Mouse (Mus musculus) lung, postnatal 0 days (tissue): ENCODE results near the gene Cacna2d4. TPM values are rescaled to one million over a fixed set of nuclear protein-coding genes. Genes with fewer than 3 reads are reported as not detected.

ENCODE experiments used
- ATAC-seq: fragments of 200-750 bp; cut with Nextera tagmentation; 2 replicates; pipeline ENCODE4 v1.8.0; 2017; ENCODE audit warnings: moderate library complexity
- DNase-seq: peaks from one replicate; pipeline ENCODE4 v3.0.0-alpha.2; 2016; ENCODE audit warnings: low spot score
- H3K27ac ChIP-seq: fragments of 300-500 bp; sonication (generic); 2 replicates; pipeline ENCODE4 v1.5.1; 2014; ENCODE audit warnings: antibody characterized with exemption, mild to moderate bottlenecking, low read length, mixed read lengths
- H3K27me3 ChIP-seq: fragments of 300-500 bp; sonication (generic); replicated peaks from 2 replicates; pipeline ENCODE4 v1.6.1; 2014; ENCODE audit warnings: low read length, mixed read lengths; ENCODE audit not compliant: insufficient read depth
- H3K36me3 ChIP-seq: fragments of 300-500 bp; sonication (generic); 2 replicates; pipeline ENCODE4 v1.6.1; 2014; ENCODE audit warnings: low read length, mixed read lengths; ENCODE audit not compliant: insufficient read depth
- H3K4me1 ChIP-seq: fragments of 300-500 bp; sonication (generic); 2 replicates; pipeline ENCODE4 v1.6.1; 2014; ENCODE audit warnings: antibody characterized with exemption, low read depth, low read length, mixed read lengths; ENCODE audit not compliant: insufficient read depth
- H3K4me2 ChIP-seq: fragments of 300-500 bp; sonication (generic); replicated peaks from 2 replicates; pipeline ENCODE4 v1.6.1; 2014; ENCODE audit warnings: low read depth, mild to moderate bottlenecking, low read length, moderate library complexity, mixed read lengths
- H3K4me3 ChIP-seq: fragments of 300-500 bp; sonication (generic); 2 replicates; pipeline ENCODE4 v1.5.1; 2014; ENCODE audit warnings: low read depth, low read length
- H3K9ac ChIP-seq: fragments of 300-500 bp; sonication (generic); replicated peaks from 2 replicates; pipeline ENCODE4 v1.6.1; 2014; ENCODE audit warnings: low read depth, mild to moderate bottlenecking
- H3K9me3 ChIP-seq: fragments of 300-500 bp; sonication (generic); 2 replicates; pipeline ENCODE4 v1.6.1; 2016; ENCODE audit warnings: low read length, mixed read lengths
- CTCF ChIP-seq: IDR thresholded peaks from 2 replicates; pipeline ENCODE4 v1.5.1; 2016; ENCODE audit warnings: antibody characterized with exemption, mild to moderate bottlenecking
- EP300 ChIP-seq: IDR thresholded peaks from 2 replicates; pipeline ENCODE4 v1.6.1; 2016; ENCODE audit warnings: antibody characterized with exemption, mild to moderate bottlenecking, control low read depth
- WGBS: fragments of 180-500 bp; shearing (Covaris S2); extraction: QIAGEN DNeasy Blood & Tissue Kit; methylation state at CpG from one replicate; pipeline ENCODE4 v1.1.7; 2014; 5-methylcytosine and 5-hydroxymethylcytosine counted together
- polyA plus RNA-seq: library from polyadenylated mRNA; unstranded; fragments of >200 nt; fragmentation: Nextera tagmentation; extraction: Ambion mirVana; gene quantifications from 2 replicates; pipeline ENCODE4 v1.2.1, GENCODE M21; 2015

Gene Cacna2d4
- polyA plus RNA-seq, 1 experiment from 2014 or later, result 0.19 TPM

DNA sequence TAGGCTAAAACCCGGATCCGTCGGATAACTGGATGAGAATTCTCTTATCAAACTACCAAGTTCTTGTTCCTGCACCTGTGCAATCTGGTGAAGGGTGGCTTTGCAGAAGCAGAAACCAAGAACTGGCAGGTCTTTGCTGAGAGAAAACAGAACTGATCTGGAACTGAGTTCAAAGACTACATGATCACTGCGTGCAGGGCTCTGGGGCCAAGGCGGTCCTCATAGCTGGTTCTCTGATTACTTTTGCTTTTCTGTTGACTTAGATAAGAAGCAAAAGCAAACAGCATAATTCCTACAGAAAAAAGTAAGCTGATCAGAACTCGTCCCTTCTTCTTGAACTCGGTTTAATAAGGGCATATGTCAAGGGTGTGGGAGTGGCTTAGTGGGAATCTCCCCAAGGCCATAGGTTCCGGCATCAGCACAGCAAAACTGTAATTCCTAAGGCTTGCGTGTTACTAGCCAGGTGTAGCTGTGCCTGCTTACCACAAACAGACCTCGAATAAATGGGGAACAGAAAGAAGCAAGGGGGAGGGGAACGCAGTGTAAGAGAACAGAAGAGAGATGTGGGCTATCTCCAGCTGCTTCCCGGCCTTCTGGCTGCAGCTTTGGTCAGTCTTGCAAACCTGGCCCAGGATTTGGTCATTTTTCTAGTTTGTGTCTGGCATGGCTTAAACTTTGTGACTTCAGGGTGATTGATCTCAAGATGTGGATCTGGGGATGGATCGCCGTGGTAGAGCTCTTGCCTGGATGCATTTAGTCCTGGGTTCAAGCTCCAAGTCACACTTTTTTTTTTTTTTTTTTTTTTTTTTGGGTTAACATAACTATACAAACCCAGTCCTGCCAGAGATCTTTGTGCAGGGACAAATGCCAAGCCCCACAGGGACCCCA is 159.3 kb downstream of the Cacna2d4 start:
- no peak for DNase-seq
- TF ChIP-seq CTCF, result no peak
- TF ChIP-seq EP300, result no peak
- Histone ChIP-seq H3K4me1 (peaks cover 3% of the 10 kb centered on the region; the same call in 1 of the 2 replicates), H3K27ac (peak overlapping the region; percentile 20; the same call in 1 of the 2 replicates), H3K4me3 (no peak overlapping the region), H3K27me3 (no peaks in the 10 kb centered on the region), H3K36me3 (no peaks in the 10 kb centered on the region), H3K4me2 (no peak overlapping the region), H3K9me3 (no peaks in the 10 kb centered on the region), H3K9ac (no peak overlapping the region)
- WGBS, result 50% methylated on average over 14 of the region's 14 CpGs
- ATAC-seq, result 0 out of 2 replicates have a peak, but pooled peaks have one; percentile 8

DNA sequence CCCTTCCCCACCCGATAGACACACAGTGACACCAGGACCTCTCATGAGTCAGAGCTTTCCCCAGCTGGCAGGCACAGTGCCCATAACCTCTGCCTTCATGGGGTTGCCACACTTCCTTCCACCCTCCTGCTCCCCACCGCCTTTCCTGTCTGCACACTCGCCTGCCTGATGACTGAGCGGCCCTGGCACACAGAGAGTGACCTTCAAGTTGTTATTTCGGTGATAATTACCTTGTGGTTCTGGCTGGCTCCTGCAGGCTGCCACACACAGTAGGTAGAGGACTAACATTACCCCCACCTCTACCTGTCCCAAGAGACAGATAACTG is 159.9 kb downstream of the Cacna2d4 start:
- Histone ChIP-seq H3K27me3 (no peaks in the 10 kb centered on the region), H3K9ac (no peak overlapping the region), H3K9me3 (no peaks in the 10 kb centered on the region), H3K27ac (no peak overlapping the region), H3K36me3 (no peaks in the 10 kb centered on the region), H3K4me3 (no peak overlapping the region), H3K4me2 (no peak overlapping the region), H3K4me1 (peaks cover 3% of the 10 kb centered on the region; the same call in 1 of the 2 replicates)
- TF ChIP-seq CTCF, result no peak
- TF ChIP-seq EP300, result peak; percentile 87
- 14% methylated on average over 5 of the region's 5 CpGs for WGBS
- ATAC-seq, result peak; percentile 93
- DNase-seq, result peak; percentile 88

DNA sequence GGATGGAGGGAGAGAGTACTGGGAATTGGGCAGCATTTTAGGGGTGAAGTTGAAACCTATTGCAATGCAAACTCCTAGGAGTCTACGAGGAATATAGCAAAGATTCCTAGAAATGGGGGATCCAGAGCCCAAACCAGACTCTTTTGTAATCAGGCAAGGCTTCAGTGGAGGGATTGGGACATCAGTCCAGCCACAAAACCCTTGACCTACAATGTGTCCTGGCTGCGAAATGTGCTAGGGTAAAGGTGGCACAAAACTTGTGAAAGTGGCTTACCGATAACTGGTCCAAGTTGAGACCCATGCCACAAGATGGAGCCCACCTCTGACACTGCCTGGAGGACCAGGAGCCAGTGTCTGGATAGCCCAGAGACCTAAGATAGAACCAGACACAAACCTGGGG is 163.0 kb downstream of the Cacna2d4 start:
- DNase-seq (no peak), ATAC-seq (0 out of 2 replicates have a peak, but pooled peaks have one; percentile 13)
- 76% methylated on average over 3 of the region's 3 CpGs for WGBS
- TF ChIP-seq EP300 (peak; percentile 36; the same call in 1 of the 2 replicates), CTCF (no peak)
- H3K36me3 ChIP-seq, result no peaks in the 10 kb centered on the region
- no peak overlapping the region for H3K9ac ChIP-seq
- no peaks in the 10 kb centered on the region for H3K27me3 ChIP-seq
- H3K27ac ChIP-seq, result no peak overlapping the region
- no peak overlapping the region for H3K4me2 ChIP-seq
- H3K4me3 ChIP-seq, result no peak overlapping the region
- H3K4me1 ChIP-seq, result peaks cover 3% of the 10 kb centered on the region; the same call in 1 of the 2 replicates
- no peaks in the 10 kb centered on the region for H3K9me3 ChIP-seq

DNA sequence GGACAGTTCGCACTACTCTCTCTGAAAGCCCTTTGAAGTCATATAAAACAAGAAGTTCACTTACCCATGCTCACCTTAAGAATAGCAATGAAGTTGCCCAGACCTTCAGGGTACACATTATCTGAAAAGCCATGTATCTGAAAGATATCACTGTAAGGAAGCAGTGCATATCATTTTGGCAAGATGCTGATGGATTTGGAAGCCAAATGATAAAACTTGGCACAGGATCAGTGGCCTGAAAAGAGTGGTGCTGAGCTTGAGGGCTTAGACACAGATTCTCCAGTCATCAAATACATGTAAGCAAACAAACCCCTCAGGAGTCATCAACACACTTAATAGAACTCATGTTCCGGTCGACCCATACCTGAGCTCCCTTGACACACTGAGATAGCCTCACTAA is 164.3 kb downstream of the Cacna2d4 start:
- Histone ChIP-seq H3K9me3 (no peaks in the 10 kb centered on the region), H3K9ac (no peak overlapping the region), H3K36me3 (no peaks in the 10 kb centered on the region), H3K27me3 (no peaks in the 10 kb centered on the region), H3K27ac (no peak overlapping the region), H3K4me1 (peaks cover 1% of the 10 kb centered on the region; the same call in 1 of the 2 replicates), H3K4me2 (no peak overlapping the region), H3K4me3 (no peak overlapping the region)
- no peak for TF ChIP-seq EP300
- 67% methylated on average over 3 of the region's 3 CpGs for WGBS
- no peak for ATAC-seq
- no peak for DNase-seq

DNA sequence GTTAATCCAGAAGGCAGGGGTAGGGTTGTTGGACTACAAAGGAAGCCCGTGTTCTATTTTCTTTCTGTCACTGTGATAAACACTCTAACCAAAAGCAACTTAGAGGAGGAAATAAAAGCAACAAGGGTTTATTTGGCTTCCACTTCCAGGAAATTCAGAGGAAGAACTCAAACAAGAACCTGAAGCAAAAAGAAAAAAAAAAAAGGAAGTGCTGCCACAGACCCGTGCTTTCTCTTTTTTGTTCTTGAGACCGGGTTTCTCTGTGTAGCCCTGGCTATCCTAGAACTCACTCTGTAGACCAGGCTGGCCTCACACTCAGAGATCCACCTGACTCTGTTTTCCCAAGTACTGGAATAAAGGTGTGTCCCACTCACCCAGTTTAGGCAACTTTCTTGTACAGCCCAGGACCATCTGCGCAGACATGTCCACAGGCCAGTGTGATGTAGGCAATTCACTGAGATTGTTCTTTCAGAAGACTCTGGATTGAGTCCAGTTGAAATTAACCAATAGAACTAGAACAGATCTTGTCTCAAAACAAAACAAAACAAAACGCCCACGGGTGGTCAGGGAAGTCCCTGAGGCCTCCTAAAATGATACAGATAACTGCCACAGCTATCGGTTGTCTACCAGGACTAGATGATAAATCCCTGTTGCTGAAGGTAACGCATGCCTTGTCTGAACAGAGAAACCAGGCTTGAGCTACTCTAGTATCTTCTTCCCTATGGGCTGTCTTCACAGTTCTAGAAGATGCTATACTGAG is 165.4 kb downstream of the Cacna2d4 start:
- no peak for TF ChIP-seq CTCF
- no peak for TF ChIP-seq EP300
- H3K27me3 ChIP-seq, result no peaks in the 10 kb centered on the region
- no peaks in the 10 kb centered on the region for H3K36me3 ChIP-seq
- no peak overlapping the region for H3K9ac ChIP-seq
- H3K4me3 ChIP-seq, result no peak overlapping the region
- 76% methylated on average over 8 of the region's 8 CpGs for WGBS
- H3K4me1 ChIP-seq, result no peaks in the 10 kb centered on the region
- H3K9me3 ChIP-seq, result no peaks in the 10 kb centered on the region
- DNase-seq, result no peak
- no peak for ATAC-seq
- H3K27ac ChIP-seq, result no peak overlapping the region
- H3K4me2 ChIP-seq, result no peak overlapping the region

Other genes with a start within 250 kb of the Cacna2d4 start
- 6.6 and 7.3 TPM in 2 replicates for gene Dcp1b, start 61.3 kb upstream of the Cacna2d4 start, polyA plus RNA-seq
- 4.8 and 6.2 TPM in 2 replicates for gene Cacna1c, start 40.1 kb upstream of the Cacna2d4 start, polyA plus RNA-seq
- gene Lrtm2, start 94.2 kb downstream of the Cacna2d4 start, polyA plus RNA-seq, result 0.20 and 0.29 TPM in 2 replicates
- 60.7 and 66.4 TPM in 2 replicates for gene Adipor2, start 181.2 kb downstream of the Cacna2d4 start, polyA plus RNA-seq
- gene Fbxl14, start 243.1 kb downstream of the Cacna2d4 start, polyA plus RNA-seq, result 3.9 and 4.5 TPM in 2 replicates